Mouse (Mus musculus) gastrocnemius, adult 18-20 months (tissue): Measurements from ENCODE around the gene Gm17657. TPM values are rescaled to one million over a fixed set of nuclear protein-coding genes. Genes with fewer than 3 reads are reported as not detected.
A peak's percentile ranks its signal among the peaks of the same experiment; 100 is the strongest.
"Not testable (repeated sequence)": the region's sequence is repeated elsewhere in the genome, so short reads cannot be mapped to it uniquely, and the experiment has no call there.

Experiments
- DNase-seq: peaks from one replicate; pipeline ENCODE4 v3.0.0; 2021; ENCODE audit warnings: low spot score
- total RNA-seq, 2 experiments: library from RNA; stranded (reverse); gene quantifications; 2 replicates each; pipeline ENCODE4 v1.2.3; 2021

Gene Gm17657
- total RNA-seq, 2 experiments from 2014 or later = not detected

DNA sequence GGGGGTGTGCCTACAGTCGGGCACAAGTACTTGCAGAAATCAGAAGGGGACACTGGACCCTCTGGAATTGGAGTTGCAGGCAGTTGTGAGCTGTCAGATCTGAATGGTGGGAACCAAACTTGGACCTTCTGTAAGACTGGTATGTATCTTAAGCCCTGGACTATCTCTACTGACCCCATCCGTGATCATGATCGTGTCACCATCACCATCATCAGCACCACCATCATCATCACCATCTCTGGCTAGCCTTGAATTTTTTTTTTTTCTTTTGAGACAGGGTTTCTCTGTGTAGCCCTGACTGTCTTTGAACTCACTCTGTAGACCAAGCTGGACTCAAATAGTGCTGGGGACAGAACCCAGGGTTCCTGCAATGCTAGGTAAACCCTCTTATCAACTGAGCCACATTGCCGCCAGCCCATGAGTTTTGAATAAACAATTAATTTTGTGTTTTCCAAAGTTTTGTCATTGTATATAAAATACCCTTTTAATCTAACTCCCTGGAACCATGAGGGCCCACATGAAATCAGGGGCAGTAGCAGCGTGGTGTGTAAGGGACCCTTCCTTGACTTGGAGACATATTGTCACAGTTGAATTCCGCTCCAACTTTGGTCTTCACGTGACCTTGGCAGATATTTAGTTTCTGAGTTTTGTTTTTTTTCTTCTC, 47.3 kb downstream of the Gm17657 start:
- DNase-seq = no peak

DNA sequence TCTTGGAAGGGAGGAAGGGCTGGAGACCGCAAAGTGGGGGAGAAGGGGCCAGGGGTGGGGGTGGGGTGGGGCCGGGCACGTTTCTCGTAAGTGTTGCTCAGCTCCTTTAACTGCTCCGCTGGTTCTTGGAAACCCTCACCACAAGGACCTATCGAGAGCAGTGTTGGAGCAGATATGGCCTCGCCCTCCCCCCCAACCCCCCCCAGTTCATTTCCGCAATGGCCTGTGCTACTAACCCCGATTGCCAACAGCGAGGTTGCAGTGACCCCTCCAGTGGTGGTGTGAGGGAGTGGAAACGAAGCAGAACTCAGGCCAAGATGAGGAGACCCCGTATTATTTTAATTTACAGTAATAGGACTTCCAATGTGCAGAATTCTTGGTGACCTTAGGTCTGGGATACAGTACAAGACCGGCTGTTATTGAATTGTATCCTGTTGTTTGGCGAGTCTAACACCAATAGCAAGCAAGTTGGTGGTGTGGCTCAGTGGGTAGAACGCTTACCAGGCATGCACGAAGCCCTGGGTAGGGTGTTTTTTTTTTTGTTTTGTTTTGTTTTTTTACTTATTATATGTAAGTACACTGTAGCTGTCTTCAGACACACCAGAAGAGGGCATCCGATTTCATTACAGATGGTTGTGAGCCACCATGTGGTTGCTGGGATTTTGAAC, 48.5 kb downstream of the Gm17657 start:
- DNase-seq = no peak

DNA sequence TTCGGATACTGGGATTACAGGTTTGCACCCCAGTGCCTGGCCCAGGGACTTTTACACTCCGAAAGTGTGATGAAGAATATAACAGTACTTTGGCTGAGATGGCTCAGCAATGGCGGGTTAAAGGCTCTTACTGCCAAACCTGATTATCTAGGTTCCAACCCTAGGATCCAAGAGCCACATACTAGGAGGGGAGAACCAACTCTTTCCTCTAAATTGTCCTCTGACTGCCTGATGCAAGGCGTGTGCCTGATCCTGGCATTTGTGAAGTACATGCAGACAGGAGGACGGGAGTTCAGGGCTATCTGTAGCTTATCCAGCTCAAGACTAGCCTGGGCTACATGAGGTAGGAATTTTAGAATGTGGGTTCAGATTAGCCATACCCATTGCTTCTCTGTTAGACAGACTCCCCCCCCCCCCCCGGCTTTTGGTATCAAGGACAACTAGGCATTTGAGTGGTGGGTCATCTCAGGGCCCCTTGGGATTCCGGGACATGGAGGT, 49.1 kb downstream of the Gm17657 start:
- no peak for DNase-seq

DNA sequence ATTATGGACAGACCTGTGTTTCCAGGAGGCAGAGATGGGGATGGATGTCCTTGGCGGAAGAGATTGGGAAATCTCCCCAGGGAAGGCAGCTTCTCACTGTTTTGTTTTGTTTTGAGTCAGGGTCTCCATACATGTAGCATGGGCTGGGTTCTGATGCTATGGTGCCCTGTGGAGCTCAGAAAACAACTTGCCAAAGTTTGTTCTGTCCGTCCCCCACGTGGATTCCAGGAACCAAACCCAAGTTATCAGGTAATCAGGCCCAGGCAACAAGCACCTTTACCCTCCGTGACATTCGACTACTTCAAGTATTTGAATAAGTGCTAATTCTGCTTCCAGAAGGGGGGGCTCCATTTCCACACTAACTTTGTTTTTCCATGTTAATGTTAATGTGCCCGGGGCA, 49.9 kb downstream of the Gm17657 start:
- DNase-seq = no peak

- DNase-seq = not testable (repeated sequence)
Observed at GRCm38 (mm10) chr17:29498952-29499351, 50.5 kb downstream of the Gm17657 start.

DNA sequence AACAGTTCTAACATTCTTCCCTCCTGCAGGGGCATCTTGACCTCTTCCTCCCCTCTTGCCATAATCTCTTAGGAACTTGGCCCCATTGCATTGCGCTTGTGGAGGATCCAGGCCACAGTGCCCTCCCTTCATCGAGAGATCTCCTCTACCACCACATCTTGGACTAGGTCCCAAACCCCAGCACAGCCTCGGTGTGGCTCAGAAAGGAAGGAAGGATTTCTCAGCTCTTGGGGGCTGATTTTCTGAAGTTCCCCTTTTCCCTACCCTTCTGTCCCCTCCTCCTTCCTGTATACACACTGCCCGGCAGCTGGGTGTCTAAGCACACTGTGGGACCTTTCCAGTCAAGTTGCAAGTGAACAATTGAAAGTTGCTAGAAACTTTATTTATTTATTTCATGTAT, 51.4 kb downstream of the Gm17657 start:
- peak; percentile 32 for DNase-seq

GRCm38 (mm10) chr17:29497481-29497880, 52.0 kb downstream of the Gm17657 start:
- DNase-seq = not testable (repeated sequence)

- no peak for DNase-seq
Observed at GRCm38 (mm10) chr17:29497071-29497354, 52.4 kb downstream of the Gm17657 start.

GRCm38 (mm10) chr17:29496211-29497070, 53.0 kb downstream of the Gm17657 start:
- no peak for DNase-seq

- DNase-seq = no peak
Observed at GRCm38 (mm10) chr17:29494732-29495076, 54.7 kb downstream of the Gm17657 start.

DNA sequence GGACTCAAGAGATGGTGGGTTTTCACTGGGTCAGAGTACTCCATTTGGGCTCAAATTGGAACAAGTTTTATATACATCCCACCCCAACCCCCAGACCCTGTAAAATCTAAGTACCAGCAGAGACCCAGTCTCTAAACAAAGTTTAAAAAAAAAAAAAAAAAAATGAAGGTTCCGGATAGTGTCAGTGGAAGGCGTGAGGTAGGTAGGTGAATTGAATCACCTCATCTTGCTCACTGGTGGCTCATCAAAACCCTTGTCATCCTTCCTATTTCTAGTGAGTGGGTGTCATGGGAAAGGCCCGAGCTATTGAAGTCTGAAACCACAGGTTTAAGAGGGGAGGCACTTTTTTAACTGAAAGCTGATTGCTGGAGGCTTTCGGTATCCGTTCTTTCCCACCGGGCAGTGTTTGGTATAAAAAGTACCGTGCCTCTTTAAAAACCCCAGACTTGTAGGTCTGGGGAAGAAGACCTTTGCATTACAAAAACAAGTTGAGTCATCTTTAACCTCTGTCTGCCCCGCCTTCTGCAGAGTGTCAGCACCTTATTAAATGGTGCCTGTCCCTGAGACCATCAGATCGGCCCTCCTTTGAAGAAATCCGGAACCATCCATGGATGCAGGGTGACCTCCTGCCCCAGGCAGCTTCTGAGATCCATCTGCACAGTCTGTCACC, 55.2 kb downstream of the Gm17657 start:
- no peak for DNase-seq

GRCm38 (mm10) chr17:29493461-29493980, 55.9 kb downstream of the Gm17657 start:
- DNase-seq = no peak

- DNase-seq = peak; percentile 80
Observed at GRCm38 (mm10) chr17:29492269-29493191, 56.9 kb downstream of the Gm17657 start.

- peak; percentile 78 for DNase-seq
Observed at GRCm38 (mm10) chr17:29491591-29492268, 57.7 kb downstream of the Gm17657 start.

- DNase-seq = peak; percentile 47
Observed at GRCm38 (mm10) chr17:29490713-29491581, 58.5 kb downstream of the Gm17657 start, which contains the start of gene Pim1. TSS of gene Pim1 (plus strand) at chr17:29490753.

DNA sequence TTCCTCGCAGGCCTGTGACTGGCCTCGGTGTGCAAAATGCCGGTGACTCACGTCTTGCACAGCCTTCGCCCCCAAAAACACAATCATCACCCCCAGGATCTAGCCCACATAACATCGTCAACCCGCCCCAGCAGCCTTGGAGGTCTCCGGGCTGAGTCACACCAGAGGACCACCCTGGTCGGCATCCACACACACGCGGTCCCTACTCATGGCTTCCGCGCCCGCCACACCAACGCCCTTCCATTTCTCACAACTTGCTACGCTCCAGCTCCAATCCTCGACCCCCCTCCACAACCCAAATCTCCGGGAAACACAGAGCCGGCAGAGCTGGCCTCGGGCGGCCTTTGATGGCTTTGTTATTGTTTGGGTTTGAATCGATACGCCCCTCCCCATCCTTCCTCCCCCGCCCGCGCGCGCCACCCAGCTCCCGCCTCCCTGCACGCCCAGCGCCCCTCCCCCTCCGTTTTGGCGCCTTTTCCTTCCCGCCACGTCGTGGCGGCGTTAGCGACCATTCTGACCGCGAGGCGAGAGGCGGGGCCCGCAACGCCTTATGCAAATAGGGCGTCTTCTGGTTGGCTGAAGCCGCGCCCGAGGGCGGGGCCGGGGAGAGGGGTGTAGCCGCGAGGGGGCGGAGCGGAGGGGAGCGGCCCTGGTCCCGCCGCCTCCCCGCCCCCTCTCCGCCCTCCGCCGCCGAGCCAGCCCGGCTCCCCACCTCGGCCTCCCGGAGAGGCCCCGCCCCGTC, 59.3 kb downstream of the Gm17657 start:
- peak; percentile 97 for DNase-seq

- peak; percentile 27 for DNase-seq
Observed at GRCm38 (mm10) chr17:29488978-29489970, 60.2 kb downstream of the Gm17657 start.
